Mouse (Mus musculus): ENCODE measurements at regions not wholly inside any gene's neighbourhood (a gene's known extent, or its start where the extent isn't known, plus 50 kb on each side); places are given as distances from the start of the nearest gene placed in this dataset.
A peak's percentile ranks its signal among the peaks of the same experiment; 100 is the strongest.

- DNase-seq (ENCODE audit: extremely low spot score in 1 of 2, low spot score in 1 of 2), result no peak
Observed at GRCm38 (mm10) chr12:16098840-16099239, 282.1 kb upstream of the Trib2 start.

DNA sequence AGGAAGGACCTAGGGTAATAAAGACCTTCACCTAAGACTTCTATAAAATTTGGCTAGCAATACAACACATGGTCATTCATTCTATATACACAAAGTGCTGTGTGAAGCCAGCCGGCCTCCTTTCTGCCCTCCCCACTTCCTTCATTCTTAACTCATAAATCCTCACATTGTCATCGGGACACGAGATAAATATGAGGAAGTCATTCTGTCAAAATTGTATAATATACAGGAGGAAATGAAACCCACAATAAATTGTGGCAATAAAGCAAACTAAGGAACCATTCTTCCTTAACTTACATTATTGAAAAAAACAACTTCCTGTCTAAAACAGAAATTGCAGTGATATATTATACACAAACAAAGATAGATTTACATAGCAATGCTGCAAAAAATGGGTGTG lies 275.9 kb upstream of the Trib2 start:
- DNase-seq (ENCODE audit: extremely low spot score in 1 of 2, low spot score in 1 of 2), result no peak

DNA sequence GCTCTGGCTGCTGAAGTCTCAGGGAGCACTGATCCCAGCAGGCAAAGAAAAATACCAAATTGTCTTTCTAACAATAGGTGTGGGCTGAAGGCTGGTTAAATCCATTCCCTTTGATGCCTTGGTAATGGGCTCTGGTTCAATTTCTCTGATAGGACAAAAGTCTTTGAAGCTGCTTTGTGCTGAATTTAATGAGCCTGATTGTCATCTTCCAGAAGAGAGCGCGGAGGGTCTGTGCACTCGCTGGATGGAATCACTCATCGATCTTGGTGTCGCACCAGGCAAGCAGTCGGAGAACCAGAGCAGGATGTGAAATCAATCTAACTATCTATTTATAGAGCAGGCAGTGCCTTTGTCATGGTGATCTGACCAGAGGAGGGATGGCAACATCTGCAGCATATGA lies 274.6 kb upstream of the Trib2 start:
- no peak for DNase-seq (ENCODE audit: extremely low spot score in 1 of 2, low spot score in 1 of 2)

GRCm38 (mm10) chr12:16083176-16083575 lies 266.5 kb upstream of the Trib2 start:
- DNase-seq (ENCODE audit: extremely low spot score in 1 of 2, low spot score in 1 of 2), result peak in 1 of 2 experiments; percentile 4

- DNase-seq (ENCODE audit: extremely low spot score in 1 of 2, low spot score in 1 of 2), result no peak
Observed at GRCm38 (mm10) chr12:16077215-16077614, 260.5 kb upstream of the Trib2 start.

GRCm38 (mm10) chr12:16075962-16076361 lies 259.2 kb upstream of the Trib2 start:
- DNase-seq (ENCODE audit: extremely low spot score in 1 of 2, low spot score in 1 of 2), result no peak

- DNase-seq (ENCODE audit: extremely low spot score in 1 of 2, low spot score in 1 of 2), result peak in 1 of 2 experiments; percentile 33
Observed at GRCm38 (mm10) chr12:16068940-16069339, 252.2 kb upstream of the Trib2 start.

- DNase-seq (ENCODE audit: extremely low spot score in 1 of 2, low spot score in 1 of 2), result no peak
Observed at GRCm38 (mm10) chr12:16062689-16063088, 246.0 kb upstream of the Trib2 start.

- DNase-seq (ENCODE audit: extremely low spot score in 1 of 2, low spot score in 1 of 2), result no peak
Observed at GRCm38 (mm10) chr12:16060461-16060860, 243.7 kb upstream of the Trib2 start.

- no peak for DNase-seq (ENCODE audit: extremely low spot score in 1 of 2, low spot score in 1 of 2)
Observed at GRCm38 (mm10) chr12:16058255-16058654, 241.5 kb upstream of the Trib2 start.

- DNase-seq (ENCODE audit: extremely low spot score in 1 of 2, low spot score in 1 of 2), result no peak
Observed at GRCm38 (mm10) chr12:16056831-16057230, 240.1 kb upstream of the Trib2 start.

DNA sequence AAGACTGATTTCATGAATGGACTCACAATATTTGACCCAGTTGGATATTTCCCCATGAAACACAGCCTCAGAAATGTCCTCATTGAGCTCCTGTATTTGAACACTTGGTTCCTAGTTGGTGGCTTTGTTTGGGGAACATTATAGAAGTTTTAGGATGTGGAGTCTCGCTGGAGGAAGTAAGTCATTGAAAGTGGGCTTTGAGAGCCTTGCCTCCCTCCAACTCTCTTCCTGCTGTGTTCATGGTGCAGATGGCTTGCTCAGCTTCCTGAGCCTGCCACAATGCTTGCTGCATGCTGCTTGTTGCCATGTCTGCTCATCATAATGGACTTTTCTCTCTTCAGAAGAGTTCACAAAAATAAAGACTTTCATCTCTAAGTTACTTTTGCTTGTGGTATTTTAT lies 239.5 kb upstream of the Trib2 start:
- no peak for DNase-seq (ENCODE audit: extremely low spot score in 1 of 2, low spot score in 1 of 2)

GRCm38 (mm10) chr12:16054591-16054990 lies 237.9 kb upstream of the Trib2 start:
- no peak for DNase-seq (ENCODE audit: extremely low spot score in 1 of 2, low spot score in 1 of 2)

- no peak for DNase-seq (ENCODE audit: extremely low spot score in 1 of 2, low spot score in 1 of 2)
Observed at GRCm38 (mm10) chr12:16053735-16054134, 237.0 kb upstream of the Trib2 start.

DNA sequence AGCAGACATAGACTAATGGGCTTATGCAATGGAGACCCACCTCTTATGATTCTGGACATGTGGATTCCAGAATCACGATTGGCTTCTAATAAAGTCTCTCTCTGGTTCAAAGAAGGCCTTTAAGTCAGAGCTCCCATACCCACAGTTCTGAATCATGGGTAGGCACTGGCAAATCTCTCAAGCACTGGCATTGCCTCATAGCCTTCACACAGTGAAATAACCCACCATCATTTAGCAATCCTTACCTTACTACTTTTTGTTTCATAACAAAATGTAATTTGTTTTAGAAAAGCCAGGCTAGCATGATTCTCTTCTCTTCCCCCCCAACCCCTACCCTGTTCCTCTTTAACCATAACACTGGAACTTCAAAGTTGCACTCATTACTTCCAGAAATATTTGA lies 236.3 kb upstream of the Trib2 start:
- DNase-seq (ENCODE audit: extremely low spot score in 1 of 2, low spot score in 1 of 2), result no peak

- DNase-seq (ENCODE audit: extremely low spot score in 1 of 2, low spot score in 1 of 2), result no peak
Observed at GRCm38 (mm10) chr12:16052353-16052752, 235.6 kb upstream of the Trib2 start.

- DNase-seq (ENCODE audit: extremely low spot score in 1 of 2, low spot score in 1 of 2), result no peak
Observed at GRCm38 (mm10) chr12:16051439-16051838, 234.7 kb upstream of the Trib2 start.

GRCm38 (mm10) chr12:16049545-16049944 lies 232.8 kb upstream of the Trib2 start:
- DNase-seq (ENCODE audit: extremely low spot score in 1 of 2, low spot score in 1 of 2), result no peak

- DNase-seq (ENCODE audit: extremely low spot score in 1 of 2, low spot score in 1 of 2), result no peak
Observed at GRCm38 (mm10) chr12:16046643-16047042, 229.9 kb upstream of the Trib2 start.

- peak in 1 of 2 experiments; percentile 6 for DNase-seq (ENCODE audit: extremely low spot score in 1 of 2, low spot score in 1 of 2)
Observed at GRCm38 (mm10) chr12:16045791-16046494, 229.2 kb upstream of the Trib2 start.

GRCm38 (mm10) chr12:16043466-16044214 lies 226.9 kb upstream of the Trib2 start:
- no peak for DNase-seq (ENCODE audit: extremely low spot score in 1 of 2, low spot score in 1 of 2)

GRCm38 (mm10) chr12:16042362-16042761 lies 225.6 kb upstream of the Trib2 start:
- DNase-seq (ENCODE audit: extremely low spot score in 1 of 2, low spot score in 1 of 2), result no peak
